Mouse (Mus musculus) myocyte (in vitro differentiated cells): ENCODE results near the gene Hoxc9. TPM values are rescaled to one million over a fixed set of nuclear protein-coding genes. Genes with fewer than 3 reads are reported as not detected.

Experiments
- H3K27me3 ChIP-seq: one replicate; pipeline ENCODE4 v1.6.1; 2011; ENCODE audit not compliant: control insufficient read depth, insufficient read depth, insufficient read length
- H3K36me3 ChIP-seq: one replicate; pipeline ENCODE4 v1.6.1; 2011; ENCODE audit not compliant: control insufficient read depth, insufficient read depth
- H3K4me2 ChIP-seq: one replicate; pipeline ENCODE4 v1.6.1; 2011; ENCODE audit warnings: low read depth, control low read depth
- H3K4me3 ChIP-seq: one replicate; pipeline ENCODE4 v1.5.1; 2011; ENCODE audit warnings: mild to moderate bottlenecking, control low read depth, moderate library complexity
- H3K79me2 ChIP-seq: one replicate; pipeline ENCODE4 v1.6.1; 2011; ENCODE audit not compliant: control insufficient read depth, insufficient read depth
- H3ac ChIP-seq: one replicate; pipeline ENCODE4 v1.6.1; 2011; ENCODE audit not compliant: control insufficient read depth, insufficient read length
- CEBPB ChIP-seq: IDR thresholded peaks from 2 replicates; pipeline ENCODE4 v1.6.1; 2011; ENCODE audit warnings: mild to moderate bottlenecking, moderate library complexity; ENCODE audit not compliant: poor library complexity, insufficient read depth, severe bottlenecking
- E2F4 ChIP-seq: IDR thresholded peaks from one replicate; pipeline ENCODE4 v1.6.1; 2011; ENCODE audit warnings: mild to moderate bottlenecking, control low read depth, moderate library complexity; ENCODE audit not compliant: insufficient read depth
- MAX ChIP-seq: IDR thresholded peaks from one replicate; pipeline ENCODE4 v1.6.1; 2011; ENCODE audit warnings: low read depth, mild to moderate bottlenecking, control low read depth
- MYOD1 ChIP-seq, 3 experiments: IDR thresholded peaks; one replicate each; pipeline ENCODE4 v1.6.1; 2011; ENCODE audit warnings: control low read depth in 2 of 3, low read depth in 2 of 3, mild to moderate bottlenecking in 2 of 3, moderate library complexity in 1 of 3; ENCODE audit not compliant: insufficient read length in 2 of 3, control insufficient read depth in 1 of 3
- MYOG ChIP-seq, 3 experiments: IDR thresholded peaks; one replicate each; pipeline ENCODE4 v1.6.1; 2011; ENCODE audit warnings: control low read depth in 2 of 3, low read depth in 2 of 3, mild to moderate bottlenecking in 2 of 3; ENCODE audit not compliant: insufficient read length in 2 of 3, control insufficient read depth in 1 of 3, insufficient read depth in 1 of 3
- POLR2A ChIP-seq: IDR thresholded peaks from one replicate; pipeline ENCODE4 v1.6.1; 2011; ENCODE audit warnings: low read depth, mild to moderate bottlenecking, control low read depth, moderate library complexity; ENCODE audit not compliant: insufficient read length
- POLR2AphosphoS2 ChIP-seq: IDR thresholded peaks from one replicate; pipeline ENCODE4 v1.6.1; 2011; ENCODE audit warnings: low read depth, control low read depth; ENCODE audit not compliant: insufficient read length
- REST ChIP-seq: IDR thresholded peaks from one replicate; pipeline ENCODE4 v1.6.1; 2011; ENCODE audit warnings: mild to moderate bottlenecking, control low read depth, moderate library complexity; ENCODE audit not compliant: insufficient read depth, insufficient read length
- SRF ChIP-seq: IDR thresholded peaks from one replicate; pipeline ENCODE4 v1.6.1; 2011; ENCODE audit warnings: low read depth; ENCODE audit not compliant: control insufficient read depth, insufficient read length
- TCF12 ChIP-seq: IDR thresholded peaks from one replicate; pipeline ENCODE4 v1.6.1; 2011; ENCODE audit warnings: mild to moderate bottlenecking, control low read depth; ENCODE audit not compliant: poor library complexity, insufficient read depth, severe bottlenecking
- TCF3 ChIP-seq: IDR thresholded peaks from one replicate; pipeline ENCODE4 v1.6.1; 2011; ENCODE audit warnings: low read depth, control low read depth; ENCODE audit not compliant: insufficient read length
- USF1 ChIP-seq: IDR thresholded peaks from one replicate; pipeline ENCODE4 v1.6.1; 2011; ENCODE audit warnings: low read depth, mild to moderate bottlenecking, control low read depth, moderate library complexity
- polyA plus RNA-seq: library from polyadenylated mRNA; unstranded; fragments of >200 nt; fragmentation: generic; extraction: Trizol; gene quantifications from one replicate; pipeline ENCODE4 v1.2.1, GENCODE M21; 2012; ENCODE audit warnings: missing spikeins

Hoxc9 gene
- polyA plus RNA-seq, 1 experiment, result 10.5 TPM

DNA sequence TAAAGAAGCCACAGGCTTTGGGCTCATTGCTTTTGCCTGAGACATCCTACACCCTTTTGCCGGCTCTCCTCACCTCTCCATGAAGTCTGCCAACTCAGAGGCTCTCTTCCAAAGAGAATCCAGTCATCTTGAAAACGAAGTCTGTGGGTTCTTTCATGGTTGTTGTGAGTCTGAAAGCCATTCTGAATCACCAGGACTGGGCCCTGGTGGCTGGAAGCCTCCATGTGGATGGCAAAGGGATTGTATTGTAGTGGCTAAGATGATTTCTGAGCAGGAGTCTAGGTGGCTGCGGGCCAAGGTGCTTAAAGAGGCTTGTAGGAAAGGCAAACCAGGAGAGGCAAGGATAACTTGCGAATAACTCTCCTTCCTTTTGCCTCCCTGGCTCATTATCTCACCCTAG, 25.9 kb downstream of the Hoxc9 start:
- Histone ChIP-seq H3K4me2 (peak overlapping the region; percentile 98), H3K79me2 (peaks cover 74% of the 10 kb centered on the region), H3K4me3 (peak overlapping the region; percentile 73), H3K27me3 (no peaks in the 10 kb centered on the region), H3ac (no peak overlapping the region), H3K36me3 (no peaks in the 10 kb centered on the region)
- TF ChIP-seq SRF (no peak), E2F4 (no peak), TCF3 (no peak), USF1 (no peak), POLR2A (no peak), MAX (no peak), POLR2AphosphoS2 (no peak), MYOD1 (IDR thresholded peaks at IDR 0.05; ENCODE audit: control insufficient read depth in 1 of 3, insufficient read length in 2 of 3, low read depth in 2 of 3) (no peak), CEBPB (no peak), MYOG (IDR thresholded peaks at IDR 0.05; ENCODE audit: control insufficient read depth in 1 of 3, insufficient read depth in 1 of 3, insufficient read length in 2 of 3, low read depth in 2 of 3) (no peak), REST (no peak), TCF12 (no peak)

DNA sequence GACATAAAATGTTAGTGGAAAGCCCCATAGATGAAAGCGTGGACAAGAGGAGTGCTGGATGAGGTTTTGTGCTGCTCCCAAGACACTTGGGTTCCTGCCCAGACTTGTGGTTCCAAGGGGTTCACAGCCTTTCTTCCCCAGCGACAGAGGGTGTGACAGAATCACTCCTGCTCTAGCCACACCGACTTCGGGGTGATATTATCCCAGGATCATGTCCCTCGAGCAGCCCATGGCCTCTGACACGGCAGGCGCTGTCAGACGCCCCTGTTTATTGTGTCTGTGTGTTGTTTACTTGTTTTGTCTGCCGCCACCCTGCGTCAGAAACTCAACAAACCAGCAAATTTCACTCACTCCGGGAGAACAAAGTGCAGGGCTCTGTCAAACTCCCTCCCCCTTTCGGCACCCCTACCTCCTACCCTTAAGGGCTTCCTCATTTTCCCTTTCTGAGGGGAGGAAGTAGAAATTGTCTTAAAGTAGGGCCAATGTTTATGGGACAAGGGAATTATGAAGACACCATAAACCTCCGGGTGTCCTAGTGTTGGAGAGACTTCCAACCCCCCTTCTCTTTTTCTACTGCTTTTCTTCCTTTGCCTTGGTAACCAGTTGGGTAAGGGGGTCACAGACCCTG, 26.7 kb downstream of the Hoxc9 start:
- Histone ChIP-seq H3K27me3 (no peaks in the 10 kb centered on the region), H3ac (no peak overlapping the region), H3K36me3 (no peaks in the 10 kb centered on the region), H3K4me2 (peak overlapping the region; percentile 98), H3K79me2 (peaks cover 82% of the 10 kb centered on the region), H3K4me3 (peak overlapping the region; percentile 73)
- peak in 1 of 3 experiments; percentile 3 for TF ChIP-seq MYOG (IDR thresholded peaks at IDR 0.05; ENCODE audit: control insufficient read depth in 1 of 3, insufficient read depth in 1 of 3, insufficient read length in 2 of 3, low read depth in 2 of 3)
- TF ChIP-seq POLR2A, result peak; percentile 33
- peak; percentile 19 for TF ChIP-seq POLR2AphosphoS2
- TF ChIP-seq TCF12, result no peak

DNA sequence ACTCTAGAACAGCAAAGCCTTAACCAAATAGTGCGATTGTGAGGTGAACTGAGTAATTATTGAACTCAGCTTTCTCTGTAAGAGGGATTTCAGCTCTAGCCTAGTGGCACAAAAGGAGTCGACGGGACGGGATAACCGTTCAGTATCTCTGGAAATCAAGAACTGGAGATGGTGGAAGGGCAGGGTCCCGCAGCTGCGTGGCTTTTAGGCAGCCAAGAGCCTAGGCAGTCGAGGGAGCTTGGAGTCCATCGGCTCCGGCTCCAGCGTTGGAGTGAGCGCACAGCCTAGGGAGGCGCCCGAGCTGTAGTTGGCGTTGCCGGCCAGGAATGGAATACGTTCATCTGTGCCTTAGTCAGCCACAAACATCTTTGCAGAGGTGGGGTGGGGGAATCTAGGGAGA, 29.1 kb downstream of the Hoxc9 start:
- TF ChIP-seq MAX (no peak), REST (no peak), POLR2A (peak; percentile 60), POLR2AphosphoS2 (peak; percentile 20), CEBPB (no peak)
- Histone ChIP-seq H3K4me2 (peak overlapping the region; percentile 98), H3K36me3 (no peaks in the 10 kb centered on the region), H3K79me2 (peaks cover 96% of the 10 kb centered on the region), H3K27me3 (no peaks in the 10 kb centered on the region), H3K4me3 (peak overlapping the region; percentile 20), H3ac (peak overlapping the region; percentile 26)

DNA sequence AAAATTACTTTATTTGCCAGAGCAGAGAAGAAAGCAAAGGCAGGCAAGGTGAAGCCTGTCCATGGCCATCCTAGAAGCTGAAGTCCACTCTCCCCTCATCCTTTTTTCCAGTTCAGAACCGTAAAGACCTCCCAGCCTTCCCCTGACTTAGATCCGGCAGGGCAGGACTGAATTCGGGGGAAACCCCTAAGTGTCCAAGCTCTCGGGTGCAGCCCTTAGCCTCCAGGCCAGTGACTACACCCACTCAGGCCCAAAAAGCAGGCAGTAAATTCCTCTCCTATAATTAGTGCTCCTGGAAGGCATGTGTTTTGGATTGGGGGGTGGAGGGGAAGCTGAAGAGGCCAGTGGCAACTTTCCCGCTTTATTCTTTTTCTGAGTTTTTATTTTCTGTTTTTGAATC, 29.6 kb downstream of the Hoxc9 start:
- H3K79me2 ChIP-seq, result peaks cover 92% of the 10 kb centered on the region
- no peaks in the 10 kb centered on the region for H3K27me3 ChIP-seq
- H3K4me3 ChIP-seq, result peak overlapping the region; percentile 20
- TF ChIP-seq MAX (no peak), CEBPB (no peak), POLR2AphosphoS2 (no peak), E2F4 (no peak), MYOG (IDR thresholded peaks at IDR 0.05; ENCODE audit: control insufficient read depth in 1 of 3, insufficient read depth in 1 of 3, insufficient read length in 2 of 3, low read depth in 2 of 3) (no peak), MYOD1 (IDR thresholded peaks at IDR 0.05; ENCODE audit: control insufficient read depth in 1 of 3, insufficient read length in 2 of 3, low read depth in 2 of 3) (no peak), SRF (no peak), TCF3 (no peak), USF1 (no peak), POLR2A (no peak), REST (no peak), TCF12 (no peak)
- H3K4me2 ChIP-seq, result peak overlapping the region; percentile 98
- H3K36me3 ChIP-seq, result no peaks in the 10 kb centered on the region
- peak overlapping the region; percentile 26 for H3ac ChIP-seq

DNA sequence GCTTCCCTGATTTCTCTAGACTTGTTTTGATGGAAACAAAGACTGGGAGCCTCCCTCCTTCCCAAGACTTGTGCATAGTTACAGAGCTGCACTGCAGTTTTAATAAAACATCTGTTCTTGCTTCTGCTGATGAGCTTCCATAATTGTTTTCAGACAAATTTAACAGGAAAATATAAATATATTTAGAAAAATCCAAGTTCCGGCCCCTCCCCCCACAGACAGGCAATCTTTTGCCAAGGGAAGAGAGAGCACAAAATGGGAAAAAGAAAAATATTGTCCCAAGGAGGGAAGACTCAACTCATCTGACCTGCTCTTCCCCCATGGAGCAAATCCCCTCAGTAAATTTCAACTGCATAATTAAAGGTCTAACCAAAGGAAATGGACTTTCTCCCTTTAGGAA, 30.1 kb downstream of the Hoxc9 start:
- TF ChIP-seq E2F4 (no peak), POLR2A (no peak), REST (no peak), TCF3 (no peak), CEBPB (no peak), MAX (no peak), MYOG (IDR thresholded peaks at IDR 0.05; ENCODE audit: control insufficient read depth in 1 of 3, insufficient read depth in 1 of 3, insufficient read length in 2 of 3, low read depth in 2 of 3) (no peak), MYOD1 (IDR thresholded peaks at IDR 0.05; ENCODE audit: control insufficient read depth in 1 of 3, insufficient read length in 2 of 3, low read depth in 2 of 3) (no peak), USF1 (no peak), TCF12 (no peak), SRF (no peak), POLR2AphosphoS2 (no peak)
- no peaks in the 10 kb centered on the region for H3K27me3 ChIP-seq
- peak overlapping the region; percentile 20 for H3K4me3 ChIP-seq
- H3K79me2 ChIP-seq, result peaks cover 86% of the 10 kb centered on the region
- no peak overlapping the region for H3ac ChIP-seq
- no peaks in the 10 kb centered on the region for H3K36me3 ChIP-seq
- H3K4me2 ChIP-seq, result peak overlapping the region; percentile 98
